Mouse (Mus musculus) layer of hippocampus, postnatal 25 days (tissue): ENCODE measurements at regions not wholly inside any gene's neighbourhood (a gene's known extent, or its start where the extent isn't known, plus 50 kb on each side); places are given as distances from the start of the nearest gene placed in this dataset.

Source experiments
- DNase-seq, 2 experiments: peaks; one replicate each; pipeline ENCODE4 v3.0.0; 2022; ENCODE audit warnings: mixed read lengths in 2 of 2, low spot score in 1 of 2; ENCODE audit errors: extremely low spot score in 1 of 2

DNA sequence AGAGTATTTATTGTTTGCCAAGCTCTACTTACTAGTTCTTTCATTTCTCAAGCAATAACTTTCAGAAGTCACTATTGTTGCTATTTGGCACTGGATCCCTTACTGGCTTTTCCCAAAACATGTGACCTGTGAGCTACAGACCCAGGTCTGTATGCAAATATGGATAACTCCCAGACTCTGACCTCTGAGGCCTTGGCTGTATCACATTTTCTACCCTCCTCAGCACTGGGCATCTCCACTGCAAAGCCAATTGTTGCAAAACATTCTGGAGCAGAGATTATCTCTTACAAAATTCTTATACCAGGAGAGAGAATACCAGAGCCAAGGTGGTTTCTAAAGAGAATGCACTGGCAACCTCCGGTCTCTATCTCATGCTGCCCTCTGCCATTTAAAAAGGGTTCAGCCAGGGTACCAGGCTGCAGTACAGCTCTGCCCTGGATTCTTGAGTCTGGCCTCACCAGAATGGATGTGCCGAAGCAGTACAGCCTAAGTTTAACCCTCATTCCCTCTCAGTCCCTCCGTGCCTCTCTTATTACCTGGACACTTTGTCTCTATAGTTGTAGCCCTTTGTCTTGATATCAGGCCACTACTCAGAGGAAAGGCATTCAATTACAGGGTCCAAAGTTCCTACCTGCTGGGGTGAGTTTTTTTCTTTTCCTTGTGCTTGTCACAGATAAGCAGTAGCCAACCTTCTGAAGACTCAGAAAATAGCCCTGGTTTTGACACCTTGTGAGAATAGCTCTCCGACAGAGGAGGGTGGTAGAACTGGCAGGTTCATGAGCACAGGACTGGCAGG, 101.2 kb upstream of the Vwc2 start:
- no peak for DNase-seq

DNA sequence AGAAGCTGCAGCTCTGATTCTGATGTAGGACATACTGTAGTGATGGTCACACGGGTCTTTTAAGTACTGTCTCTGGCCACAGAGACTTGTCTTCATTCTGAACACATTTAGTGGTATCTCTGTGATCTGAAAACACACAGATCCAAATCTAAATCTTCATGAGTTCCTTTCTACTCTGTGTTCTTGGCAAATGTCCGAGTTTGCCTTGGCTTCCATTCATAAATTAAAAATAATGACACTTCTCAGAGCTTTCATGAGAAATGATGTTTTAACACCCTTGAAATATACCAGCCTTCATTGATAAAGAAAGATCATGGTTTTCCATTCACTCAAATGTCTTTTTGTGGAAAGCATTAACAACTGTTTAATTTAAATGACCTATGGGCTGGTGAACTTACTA, 100.4 kb upstream of the Vwc2 start:
- no peak for DNase-seq

DNA sequence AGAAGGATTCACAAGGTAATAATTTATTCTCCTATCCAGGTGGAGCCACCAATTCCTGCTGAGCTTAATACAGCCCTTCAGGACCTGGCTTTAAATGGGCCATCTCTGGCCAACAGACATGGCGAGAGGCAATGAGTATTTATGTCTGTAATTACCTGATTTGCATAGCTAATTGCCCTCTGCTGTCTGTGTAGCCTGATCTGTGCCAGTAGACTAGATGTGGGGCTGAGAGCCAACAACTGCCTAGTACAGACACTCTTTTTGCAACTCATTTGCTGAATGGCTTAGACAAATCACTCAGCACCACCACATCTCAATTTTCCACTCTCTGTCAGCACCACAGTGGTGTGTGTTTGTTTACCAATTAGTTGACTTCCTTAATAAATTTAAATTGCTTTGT, 99.9 kb upstream of the Vwc2 start:
- peak in 1 of 2 experiments; percentile 8 for DNase-seq

DNA sequence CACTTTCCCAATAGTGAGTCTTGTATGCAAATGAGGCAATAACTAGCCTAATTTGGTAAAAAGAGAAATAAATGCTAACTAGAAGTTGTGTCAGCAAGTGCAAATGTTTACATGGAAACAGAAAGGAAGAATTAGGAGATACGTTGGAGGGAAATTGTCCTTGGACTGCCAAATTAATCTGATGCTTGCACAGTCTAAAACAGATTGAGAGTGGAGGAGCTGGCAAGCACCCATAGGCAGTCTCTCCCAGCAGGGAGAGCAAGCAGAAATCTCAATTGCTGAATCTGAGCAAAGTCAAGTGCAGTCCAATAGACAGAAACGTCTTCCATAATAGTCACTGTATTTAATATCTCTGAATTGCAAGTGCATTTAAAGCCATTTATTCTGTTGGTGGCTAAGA, 99.5 kb upstream of the Vwc2 start:
- peak in 1 of 2 experiments; percentile 24 for DNase-seq

DNA sequence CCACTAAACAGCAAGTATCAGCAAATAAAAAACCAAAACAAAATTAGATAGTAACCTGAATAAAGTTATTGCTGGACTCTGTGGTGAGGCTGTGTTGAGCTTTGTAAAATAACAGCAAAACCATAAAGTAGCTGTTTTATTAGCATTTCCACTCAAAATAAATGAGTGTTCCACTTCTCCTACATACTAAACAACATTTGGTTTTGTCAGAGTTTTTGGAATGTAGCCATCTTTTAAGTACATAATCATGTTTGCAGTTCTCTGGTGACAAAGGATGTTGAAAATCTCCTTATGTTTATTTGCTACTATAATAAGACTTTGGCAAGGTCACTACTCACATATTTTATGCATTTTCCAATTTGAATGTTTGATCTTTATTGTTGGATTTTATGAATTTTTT, 85.2 kb upstream of the Vwc2 start:
- no peak for DNase-seq
